Comparison of ENCODE assay signal across 9 mouse cellular contexts in the genomic region with DNA sequence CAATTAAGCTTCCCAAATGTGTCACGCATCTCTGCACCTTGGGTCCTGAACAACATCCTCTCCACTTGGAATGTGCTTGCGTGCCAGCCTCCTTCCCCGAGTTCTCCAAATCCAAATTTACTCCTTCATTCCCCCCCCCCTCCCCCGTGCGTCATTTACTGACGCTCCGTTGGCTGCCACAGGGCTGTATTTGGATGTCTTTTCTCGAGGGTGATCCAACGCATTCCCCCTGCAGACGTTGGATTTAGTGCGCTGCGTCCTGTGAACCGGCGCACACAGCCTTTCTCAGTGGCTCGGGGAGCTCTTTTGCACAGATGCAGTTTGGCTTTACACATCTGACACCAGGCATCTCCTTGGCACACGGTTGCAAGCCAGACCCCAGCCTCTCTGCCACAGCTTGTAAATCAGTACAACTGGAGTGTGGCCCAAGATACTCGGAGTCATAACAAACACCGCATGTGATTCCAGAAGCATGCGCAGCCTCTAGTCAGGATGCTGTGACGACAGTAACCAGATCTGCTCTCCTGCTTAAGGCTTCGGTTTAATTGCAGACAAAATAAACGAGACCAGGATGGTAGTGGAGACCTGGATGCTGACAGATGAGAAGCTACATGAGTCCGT. TPM values are rescaled to one million over a fixed set of nuclear protein-coding genes. Genes with fewer than 3 reads are reported as not detected.
DNase-seq lines count a peak whose midpoint lies in the region; ATAC-seq lines count a peak whose summit lies in the region.
"Had no signal": no experiment of that assay in that cellular context is flagged by ENCODE, and none has a peak within 500 bp of the region (broad histone marks: within the 10 kb centered on the region; RNA-seq: fewer than 3 reads in every experiment).

No protein-coding gene starts in this region.

- ATAC-seq in cerebellum, adult (ENCODE audit: insufficient number of reproducible peaks, low FRiP score, low TSS enrichment), result peak; percentile 60
- peak; percentile 36 for ATAC-seq in hindbrain, embryonic 12.5 days (ENCODE audit: low FRiP score)
- peak; percentile 88 for ATAC-seq in limb, embryonic 12.5 days (ENCODE audit: insufficient number of reproducible peaks, insufficient read depth, low FRiP score, low TSS enrichment, low read depth)
- no peak for ATAC-seq in monocyte, adult 5-6 weeks (replicated peaks; ENCODE audit: insufficient number of reproducible peaks, low FRiP score, low TSS enrichment, poor library complexity, severe bottlenecking)

- peak overlapping the region; percentile 54 for H3K9ac ChIP-seq in hindbrain, embryonic 12.5 days
- peak overlapping the region; percentile 37; the same call in 1 of the 2 replicates for H3K9ac ChIP-seq in limb, embryonic 12.5 days (replicated peaks)

- peak overlapping the region; percentile 24 for H3K4me3 ChIP-seq in hindbrain, embryonic 12.5 days
- peak overlapping the region; percentile 27 for H3K4me3 ChIP-seq in limb, embryonic 12.5 days (replicated peaks)
- H3K4me3 ChIP-seq: erythroblast, embryonic 14.5 days had no signal

- 21% methylated on average over 23 of the region's 23 CpGs for WGBS in hindbrain, embryonic 12.5 days
- 7% methylated on average over 23 of the region's 23 CpGs for WGBS in limb, embryonic 12.5 days

- H3K27me3 ChIP-seq in hindbrain, embryonic 12.5 days, result no peaks in the 10 kb centered on the region
- H3K27me3 ChIP-seq in limb, embryonic 12.5 days, result no peaks in the 10 kb centered on the region

- peaks cover 14% of the 10 kb centered on the region for H3K4me1 ChIP-seq in hindbrain, embryonic 12.5 days
- peaks cover 39% of the 10 kb centered on the region for H3K4me1 ChIP-seq in limb, embryonic 12.5 days (replicated peaks)

- H3K27ac ChIP-seq in hindbrain, embryonic 12.5 days, result peak overlapping the region; percentile 81
- peak overlapping the region; percentile 95 for H3K27ac ChIP-seq in limb, embryonic 12.5 days

- H3K9me3 ChIP-seq in hindbrain, embryonic 12.5 days (replicated peaks), result no peaks in the 10 kb centered on the region
- H3K9me3 ChIP-seq in limb, embryonic 12.5 days, result no peaks in the 10 kb centered on the region

- peak overlapping the region; percentile 56 for H3K4me2 ChIP-seq in hindbrain, embryonic 12.5 days (replicated peaks)
- H3K4me2 ChIP-seq in limb, embryonic 12.5 days, result peak overlapping the region; percentile 60

- no peaks in the 10 kb centered on the region for H3K36me3 ChIP-seq in hindbrain, embryonic 12.5 days
- H3K36me3 ChIP-seq in limb, embryonic 12.5 days, result no peaks in the 10 kb centered on the region

- no peak for DNase-seq in cerebellum, adult 9-10 months
- peak; percentile 69 to 72 for DNase-seq in cerebellum, postnatal 10 days
- DNase-seq in frontal cortex, postnatal 25 days (ENCODE audit: low spot score in 2 of 2), result peak; percentile 20 to 32
- peak; percentile 66 for DNase-seq in right cerebral cortex, adult 18-20 months

RNA-seq across cellular contexts. Expression of gene Bcl2l14, which starts 43.4 kb away (rescaled TPM):
- polyA plus RNA-seq in hindbrain, embryonic 12.5 days (2016; fragmentation: Nextera tagmentation; extraction: Ambion mirVana), result 0.35 and 0.40 TPM in 2 replicates
- 0.69 and 0.72 TPM in 2 replicates for polyA plus RNA-seq in limb, embryonic 12.5 days (2016; fragmentation: Nextera tagmentation; extraction: Ambion mirVana)
- total RNA-seq in monocyte, adult 5-6 weeks (2017), result 0.57 to 2.3 TPM (median 1.7 TPM) in 3 replicates
- polyA plus RNA-seq: erythroblast, embryonic 14.5 days had no signal
